Mouse (Mus musculus) kidney, adult 9 months (tissue): ENCODE results near the gene Tmod2.
"Not testable (repeated sequence)": the region's sequence is repeated elsewhere in the genome, so short reads cannot be mapped to it uniquely, and the experiment has no call there.

Experiments
- DNase-seq: peaks from one replicate; pipeline ENCODE4 v3.0.0; 2022

The Tmod2 gene

DNA sequence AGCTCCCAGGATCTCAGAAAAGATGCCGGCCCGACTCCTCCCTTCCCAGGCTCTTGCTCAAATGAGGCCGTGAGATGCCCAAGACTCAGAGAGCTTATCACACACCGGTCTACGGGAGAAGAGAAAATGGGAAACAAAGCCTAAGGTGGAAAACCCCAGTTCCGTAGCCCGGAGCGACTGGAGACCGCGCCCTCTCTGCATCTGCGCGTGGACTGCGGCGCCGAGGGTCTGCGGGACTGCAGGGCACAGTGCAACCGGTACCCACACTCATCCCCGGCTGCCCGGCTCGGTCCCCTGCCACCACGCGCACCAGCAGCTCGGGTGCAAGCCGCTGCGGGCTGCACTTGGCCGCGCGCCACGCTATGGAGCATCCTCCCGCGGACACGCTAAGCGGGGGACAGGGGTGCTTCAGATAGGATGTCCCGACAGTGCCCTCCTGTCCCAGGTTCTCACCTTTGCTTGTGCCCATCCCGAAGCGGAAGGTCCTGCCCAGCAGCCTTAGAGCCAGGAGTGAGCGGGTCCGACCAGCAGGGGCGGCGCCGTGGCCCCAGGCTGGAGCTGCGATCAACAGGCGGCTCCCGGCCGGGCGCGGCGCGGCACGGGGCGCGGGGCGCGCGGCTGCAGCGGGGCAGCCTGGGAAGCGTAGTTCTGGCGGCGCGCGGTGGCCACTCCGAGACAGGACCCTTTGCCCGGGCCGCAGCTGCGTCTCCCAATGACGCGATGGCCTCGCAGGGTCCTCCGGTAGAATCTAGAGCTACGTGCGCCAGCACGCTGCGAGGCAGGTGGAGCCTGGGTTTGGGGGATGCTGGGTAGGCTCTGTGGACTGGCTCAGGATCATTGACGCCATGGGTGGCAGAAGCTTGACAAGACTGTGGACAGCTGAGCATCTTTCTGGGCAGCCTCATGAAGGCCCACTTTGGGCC is at the start of gene Tmod2:
TSS of gene Tmod2 (minus strand) at position 755 of the 923 bp plus-strand sequence.
- no peak for DNase-seq

DNA sequence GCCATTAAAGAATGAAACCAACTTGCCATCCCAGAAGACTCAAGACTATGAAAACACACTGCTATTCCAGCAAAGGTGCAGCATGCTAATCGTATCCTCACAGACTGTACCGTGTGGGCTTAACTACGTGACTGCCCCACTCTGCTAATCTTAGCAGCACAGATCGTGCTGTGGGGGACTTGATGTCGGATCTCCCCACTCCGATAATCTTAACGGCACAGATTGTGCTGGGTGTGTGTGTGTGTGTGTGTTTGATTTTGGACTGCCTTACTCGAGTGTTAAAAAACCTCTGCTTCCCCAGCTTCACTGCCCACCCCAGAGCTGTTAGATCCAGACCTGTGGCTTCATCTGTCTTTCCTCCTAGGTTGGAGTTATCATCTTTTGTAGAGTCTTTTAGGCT is 49.8 kb upstream of the Tmod2 start:
- no peak for DNase-seq

DNA sequence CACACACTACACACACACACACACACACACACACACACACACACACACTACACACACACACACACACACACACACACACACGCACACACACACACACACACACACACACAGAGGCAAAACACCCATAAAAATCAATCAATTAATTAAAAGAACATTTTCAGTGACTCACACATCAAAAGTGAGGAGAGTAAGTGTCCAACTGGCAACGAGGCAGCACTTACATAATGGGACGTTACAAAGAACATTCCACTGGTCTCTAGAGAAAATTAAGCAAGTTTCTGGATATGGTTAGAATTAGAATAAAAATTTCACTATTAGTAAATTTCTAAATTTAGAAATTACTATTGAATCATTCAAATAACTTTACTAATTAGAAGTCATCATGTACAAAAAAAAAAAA is 45.3 kb upstream of the Tmod2 start:
- not testable (repeated sequence) for DNase-seq

DNA sequence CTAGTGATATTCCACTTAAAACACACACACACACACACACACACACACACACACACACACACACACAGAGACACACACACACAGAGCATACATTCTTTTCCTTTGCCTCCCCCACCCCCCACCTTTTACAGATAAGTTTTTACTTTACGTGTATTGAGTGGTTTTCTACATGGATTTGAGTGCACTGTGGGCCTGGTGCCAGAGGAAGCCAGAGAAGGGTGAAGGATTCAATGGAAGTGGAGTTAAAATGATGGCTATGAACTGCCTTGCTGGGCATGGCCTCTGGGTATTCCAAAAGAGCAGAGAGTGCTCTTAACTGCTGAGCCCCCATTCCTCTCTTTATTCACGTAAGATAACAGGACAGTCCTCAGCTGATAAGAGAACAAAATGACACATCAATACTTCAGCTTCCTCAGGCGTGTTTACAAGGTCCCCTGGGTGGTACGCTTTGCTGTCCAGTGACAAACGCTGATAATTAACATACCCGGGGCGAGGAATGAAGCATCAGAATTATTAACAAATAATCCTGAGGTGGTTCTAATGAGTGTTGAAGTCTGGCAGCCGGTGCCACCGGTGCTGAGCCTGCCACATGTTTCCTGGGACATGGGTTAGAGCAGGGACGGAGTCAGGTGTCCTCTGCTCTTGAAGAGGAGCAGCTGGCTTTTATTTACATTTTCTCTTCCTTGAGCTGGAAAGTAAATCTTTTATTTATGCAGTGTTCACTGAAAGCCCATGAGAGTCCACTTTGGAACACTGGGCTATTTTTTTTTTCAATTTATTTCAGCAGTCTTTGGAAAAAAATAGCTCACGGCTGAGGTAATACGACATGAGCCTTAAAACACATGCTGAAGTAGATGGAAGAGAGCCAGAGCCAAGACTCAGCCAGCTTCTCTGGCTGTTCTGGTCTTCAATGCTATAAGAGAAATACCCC is 43.1 kb upstream of the Tmod2 start:
- no peak for DNase-seq

DNA sequence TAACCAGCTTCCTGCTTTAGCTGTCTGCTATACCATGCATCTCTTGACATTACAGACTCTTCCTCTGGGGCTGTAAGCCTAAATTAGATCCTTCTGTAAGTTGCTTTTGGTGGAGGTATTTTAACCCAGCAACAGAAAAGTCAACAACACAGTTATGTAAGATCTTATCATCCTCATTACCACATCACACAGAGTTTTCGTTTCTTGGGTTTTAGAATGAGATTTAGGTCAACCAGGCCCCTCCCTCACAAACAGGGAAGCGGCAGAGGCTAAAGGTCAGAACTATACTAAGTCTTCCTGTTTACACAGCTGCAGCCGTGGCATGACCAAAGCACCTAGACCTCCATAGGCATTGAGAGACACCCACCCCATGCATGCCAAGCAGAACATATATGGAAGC is 34.3 kb upstream of the Tmod2 start:
- DNase-seq: no peak

DNA sequence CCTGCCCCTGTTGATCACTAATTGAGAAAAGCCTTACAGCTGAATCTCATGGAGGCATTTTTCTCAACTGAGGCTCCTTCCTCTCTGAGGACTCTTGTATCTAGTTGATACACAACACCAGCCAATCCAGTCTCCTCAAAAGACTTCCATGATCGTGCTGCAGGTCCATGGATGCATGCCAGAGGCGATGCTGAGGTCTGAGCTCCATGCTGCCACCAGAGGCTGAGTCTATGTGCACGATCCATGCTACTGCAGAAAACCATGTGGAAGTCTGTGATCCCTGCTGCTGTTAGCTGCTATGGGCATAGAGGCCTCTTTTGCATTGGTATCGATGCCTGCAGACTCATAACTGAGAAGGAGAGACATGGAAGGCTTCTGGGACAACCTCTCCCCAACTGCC is 23.1 kb upstream of the Tmod2 start:
- no peak for DNase-seq

DNA sequence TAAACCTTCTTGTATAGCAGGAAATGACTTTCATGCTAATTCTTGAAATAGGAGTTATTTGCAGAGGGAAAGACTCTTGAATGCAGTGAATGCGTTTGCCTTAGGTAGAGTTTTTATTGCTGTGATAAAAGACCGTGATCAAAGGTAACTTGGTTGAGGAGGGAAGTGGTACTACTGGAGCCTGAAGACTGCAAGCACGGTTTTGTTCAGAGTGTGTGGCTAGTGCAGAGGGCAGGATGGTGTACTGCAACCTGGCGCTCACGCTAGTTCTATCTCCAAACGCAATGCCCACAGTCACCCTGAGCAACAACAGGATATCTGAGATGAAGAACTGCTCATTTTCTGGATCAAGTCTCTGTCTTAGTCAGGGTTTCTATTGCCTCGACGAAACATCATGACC is 22.5 kb upstream of the Tmod2 start:
- no peak for DNase-seq

DNA sequence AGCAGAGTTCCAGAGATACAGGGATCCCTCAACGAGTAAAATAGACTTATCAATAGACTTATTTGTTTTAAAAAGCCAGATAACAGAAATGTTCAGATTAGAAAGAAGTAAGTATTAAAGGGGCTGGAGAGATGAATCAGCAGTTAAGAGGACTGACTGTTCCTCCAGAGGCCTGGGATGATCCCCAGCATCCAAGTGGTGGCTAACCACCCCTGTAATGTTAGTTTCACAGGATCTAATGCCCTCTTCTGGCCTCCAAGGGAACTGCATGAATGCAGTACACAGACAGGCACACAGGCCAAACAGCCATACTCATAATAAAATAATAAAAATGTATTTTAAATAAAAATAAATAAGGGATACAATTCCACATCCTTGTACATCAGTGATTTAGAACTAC is 21.8 kb upstream of the Tmod2 start:
- no peak for DNase-seq

DNA sequence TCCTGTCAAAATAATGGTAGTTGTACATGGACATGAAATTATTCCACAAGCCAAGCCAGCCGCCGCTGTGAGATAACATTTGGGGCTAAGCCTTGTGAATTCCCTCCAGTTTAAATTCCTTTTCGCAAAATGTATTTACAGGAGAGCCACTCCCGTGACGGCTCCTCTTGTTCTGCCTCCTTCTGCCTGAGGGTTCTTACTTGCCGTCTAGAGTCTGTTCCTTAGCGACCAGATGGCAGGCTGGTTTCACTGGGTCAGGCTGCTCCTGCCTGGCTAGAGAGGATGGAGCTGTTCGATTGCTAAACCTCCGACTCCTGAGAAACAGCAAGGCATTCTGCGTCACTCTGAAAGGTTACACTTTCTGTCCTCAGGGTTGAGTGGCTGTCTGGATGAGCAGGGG is 21.0 kb upstream of the Tmod2 start:
- no peak for DNase-seq

DNA sequence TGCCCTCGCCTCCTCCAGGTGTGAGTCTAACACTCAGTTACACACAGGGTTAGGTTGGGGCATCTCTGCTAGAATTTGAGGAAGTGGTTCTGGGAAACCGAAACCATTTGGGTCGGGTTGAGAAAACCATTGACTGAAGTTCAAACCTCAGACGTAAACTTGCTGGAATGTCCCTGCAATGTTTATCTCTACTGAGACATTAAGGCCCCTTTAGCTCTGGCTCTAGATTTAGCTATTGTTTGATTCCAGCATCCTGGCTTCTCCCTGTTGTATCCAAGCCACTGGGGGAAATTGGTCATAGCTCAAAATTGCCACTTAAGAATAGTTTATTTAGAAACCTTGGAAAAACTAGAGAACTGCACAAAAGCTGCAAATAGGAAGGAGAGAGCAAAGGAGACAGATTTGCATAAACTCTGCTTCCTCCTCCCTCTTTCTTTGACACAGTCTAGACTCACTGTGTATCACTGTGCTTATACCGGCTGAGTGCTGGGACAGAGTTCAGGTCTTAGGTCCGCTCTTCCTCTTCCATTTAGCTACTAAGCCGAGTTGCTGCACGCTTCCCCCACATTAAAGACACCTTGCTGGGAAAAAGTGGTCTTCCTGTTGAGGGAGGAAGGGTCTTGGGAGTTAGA is 19.8 kb upstream of the Tmod2 start:
- DNase-seq: no peak

DNA sequence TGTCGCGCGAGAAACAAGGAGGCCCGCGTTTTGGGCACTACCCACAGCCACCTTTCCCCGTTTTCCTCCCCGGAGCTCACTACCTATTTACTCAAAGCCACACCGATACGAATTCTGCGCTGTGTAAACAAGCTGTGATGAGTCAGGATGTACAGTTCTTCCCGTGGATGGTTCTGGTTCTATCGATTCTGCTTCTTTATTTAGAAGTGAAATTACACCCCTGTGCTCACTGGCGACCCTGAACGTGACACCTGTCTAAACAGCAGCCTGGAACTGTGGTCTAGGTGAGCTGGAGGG is 15.1 kb upstream of the Tmod2 start:
- DNase-seq: no peak

DNA sequence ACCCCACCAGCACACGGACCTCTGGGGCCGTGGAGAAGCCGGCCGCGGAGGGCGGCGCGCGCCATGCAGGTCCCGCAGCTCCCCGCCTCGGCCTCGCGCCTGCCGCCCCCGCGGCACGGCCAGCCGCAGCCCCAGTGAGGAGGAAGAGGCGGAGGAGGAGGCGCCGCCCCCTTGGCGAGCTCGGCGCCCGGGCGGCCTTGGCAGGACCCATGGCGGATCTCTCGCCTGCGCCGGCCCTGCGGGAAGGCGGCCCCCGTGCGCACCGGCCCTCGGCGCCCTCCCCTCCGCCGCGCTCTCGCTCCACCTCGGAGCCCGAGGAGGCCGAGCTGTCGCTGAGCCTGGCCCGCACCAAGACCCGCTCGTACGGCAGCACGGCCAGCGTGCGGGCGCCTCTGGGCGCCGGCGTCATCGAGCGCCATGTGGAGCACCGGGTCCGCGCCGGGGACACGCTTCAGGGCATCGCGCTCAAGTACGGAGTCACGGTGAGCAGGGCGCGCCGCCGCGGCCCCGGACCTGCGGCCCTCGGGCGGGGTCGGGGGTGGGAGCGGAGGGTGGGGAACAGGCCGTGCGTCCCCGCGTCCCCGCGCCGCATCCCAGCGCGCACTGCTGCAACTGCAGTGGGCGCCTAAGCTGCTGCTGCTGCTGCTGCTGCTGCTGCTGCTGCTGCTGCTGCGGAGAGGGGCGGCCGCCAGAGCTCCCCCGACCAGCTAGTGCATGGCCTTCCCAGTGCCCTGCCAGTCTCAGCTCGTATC is 14.6 kb upstream of the Tmod2 start, which contains the start of gene Lysmd2:
TSS of gene Lysmd2 (plus strand) at position 186 of the 752 bp plus-strand sequence.
- DNase-seq: peak; percentile 12

DNA sequence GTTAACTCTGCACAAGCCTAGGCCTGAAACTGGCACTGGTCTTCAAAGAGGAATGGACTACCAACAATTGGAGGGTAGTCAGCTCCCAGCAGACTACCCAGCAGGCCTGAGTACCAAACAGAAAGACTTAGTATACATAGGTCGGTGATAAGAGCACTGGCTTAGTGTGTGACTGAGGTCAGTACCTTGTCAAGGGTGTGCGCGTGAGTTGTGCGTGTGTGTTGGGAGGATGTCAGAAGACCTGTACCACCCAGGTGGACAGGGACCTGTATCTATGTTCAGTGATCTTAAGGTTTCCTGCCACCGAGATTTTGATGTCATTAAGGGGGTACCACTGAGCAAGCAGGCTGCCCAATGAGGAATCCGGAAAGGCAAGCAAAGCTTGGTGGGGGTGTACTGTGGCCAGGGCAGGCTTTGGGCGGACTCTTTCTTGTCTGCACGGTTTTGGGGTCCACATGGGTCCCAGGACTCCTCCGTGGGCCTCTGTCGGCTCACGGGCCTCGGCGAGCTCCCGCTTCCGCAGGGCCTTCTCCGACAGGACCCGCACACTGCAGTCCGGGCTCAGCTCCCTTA is 13.9 kb upstream of the Tmod2 start:
- DNase-seq: no peak

DNA sequence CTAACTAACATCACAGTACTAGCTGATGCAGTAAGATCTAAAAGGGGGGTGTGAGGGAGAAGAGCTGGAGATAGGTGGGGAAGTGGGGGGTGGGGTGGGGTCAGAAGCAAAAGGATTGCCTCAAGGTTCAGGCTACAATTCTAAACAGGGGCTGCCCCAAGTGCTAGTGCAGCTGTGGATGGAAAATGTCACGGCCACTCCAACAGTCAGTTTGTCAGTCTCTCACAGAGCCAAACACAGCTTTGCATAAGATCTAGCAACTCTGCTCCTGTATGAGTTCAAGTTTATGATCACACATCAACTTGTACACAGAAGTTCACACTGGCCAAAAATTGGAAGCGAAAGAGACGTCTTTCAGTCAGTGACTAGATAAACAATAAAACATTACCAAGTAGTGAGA is 10.3 kb upstream of the Tmod2 start:
- no peak for DNase-seq

DNA sequence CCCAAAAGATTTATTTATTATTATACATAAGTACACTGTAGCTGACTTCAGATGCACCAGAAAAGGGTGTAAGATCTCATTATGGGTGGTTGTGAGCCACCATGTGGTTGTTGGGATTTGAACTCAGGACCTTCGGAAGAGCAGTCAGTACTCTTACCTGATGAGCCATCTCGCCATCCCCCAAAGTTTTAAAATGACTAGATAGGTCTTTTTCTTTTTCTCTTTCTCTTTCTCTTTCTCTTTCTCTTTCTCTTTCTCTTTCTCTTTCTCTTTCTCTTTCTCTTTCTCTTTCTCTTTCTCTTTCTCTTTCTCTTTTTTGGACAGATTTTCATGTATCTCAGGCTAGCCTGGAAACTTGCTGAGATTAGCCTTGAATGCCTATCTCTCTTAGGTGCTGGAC is 8.6 kb upstream of the Tmod2 start:
- not testable (repeated sequence) for DNase-seq

DNA sequence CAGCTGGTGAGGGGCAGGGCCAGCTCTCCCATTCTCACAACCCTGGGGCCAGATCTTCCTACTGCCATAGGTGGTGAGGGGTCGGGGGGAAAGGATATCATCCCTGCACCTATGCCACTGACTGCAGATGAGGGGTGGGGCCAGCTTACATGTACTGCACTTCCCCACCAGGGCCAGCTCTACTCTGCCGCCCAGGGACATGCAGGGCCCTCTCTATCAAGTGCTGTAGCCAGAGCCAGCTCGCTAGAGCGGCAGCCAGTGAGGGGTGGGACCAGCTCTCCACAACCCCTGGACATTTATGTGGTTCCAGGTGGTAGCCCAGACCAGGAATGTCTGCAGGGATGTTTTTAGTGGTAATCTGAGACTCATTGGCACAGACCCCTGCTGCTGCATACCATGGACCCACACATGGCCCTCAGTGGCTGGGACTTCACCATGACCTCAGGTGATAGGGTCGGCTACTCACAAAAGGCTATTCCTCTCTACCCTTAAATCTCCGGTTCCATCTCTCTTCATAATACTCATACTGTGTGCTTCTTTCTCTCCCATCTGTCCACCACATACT is 7.8 kb upstream of the Tmod2 start:
- DNase-seq: no peak

DNA sequence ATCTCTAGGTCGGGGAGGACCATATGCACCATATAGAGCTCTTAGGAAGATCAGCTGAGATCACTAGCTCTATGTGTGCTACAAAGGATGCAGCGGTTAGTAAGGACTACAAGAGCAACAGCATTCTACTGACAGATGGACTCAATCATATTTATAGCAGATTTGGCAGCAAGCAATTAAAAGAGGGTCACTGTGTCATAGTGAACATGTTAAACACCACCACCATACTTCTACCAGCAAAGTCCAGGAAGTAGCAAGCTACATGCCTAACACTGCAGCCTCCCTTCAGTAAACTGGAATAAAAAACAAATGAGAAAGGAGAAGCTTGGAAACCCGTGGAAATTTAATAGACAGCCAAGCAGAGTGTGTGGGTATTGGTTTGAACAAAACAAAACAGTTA is 5.4 kb upstream of the Tmod2 start:
- DNase-seq: no peak

DNA sequence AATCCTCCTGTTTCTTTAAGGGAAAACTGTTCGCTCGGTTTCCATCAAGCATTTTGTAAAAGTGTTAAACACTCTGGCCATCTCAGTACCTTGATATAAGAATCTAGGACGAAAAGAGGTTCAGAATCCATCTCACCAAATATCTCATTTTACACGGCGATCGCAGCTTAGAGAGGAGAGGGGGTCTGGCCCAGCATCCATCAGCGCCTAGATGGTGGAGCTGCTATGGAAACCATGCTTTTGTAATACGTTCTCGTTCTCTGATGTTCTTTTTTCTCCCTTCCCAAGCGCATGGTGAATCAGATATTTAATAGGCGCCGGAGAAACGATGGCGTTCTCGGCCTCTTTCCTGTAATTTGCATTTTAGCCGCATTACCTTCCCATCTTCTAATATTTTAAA is 1.2 kb downstream of the Tmod2 start:
- DNase-seq: no peak

DNA sequence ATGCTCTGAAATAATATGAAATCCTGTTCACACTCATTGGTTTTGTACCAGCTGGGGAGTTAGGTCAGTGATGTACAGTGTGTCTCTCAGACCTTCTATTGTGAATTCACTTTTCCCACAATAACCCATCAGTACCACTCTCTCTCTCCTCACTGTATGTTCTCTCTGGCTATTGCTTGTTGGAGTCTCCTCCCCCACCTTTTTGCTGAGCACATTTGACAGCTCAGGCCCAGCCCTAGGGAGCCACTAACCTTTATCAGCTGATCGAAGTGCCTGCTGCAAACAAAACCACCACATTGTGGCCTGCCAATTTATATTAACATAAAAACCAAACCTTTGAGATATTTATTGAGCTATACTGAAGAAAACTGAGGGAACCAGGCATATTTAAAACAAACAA is 1.6 kb downstream of the Tmod2 start:
- no peak for DNase-seq

DNA sequence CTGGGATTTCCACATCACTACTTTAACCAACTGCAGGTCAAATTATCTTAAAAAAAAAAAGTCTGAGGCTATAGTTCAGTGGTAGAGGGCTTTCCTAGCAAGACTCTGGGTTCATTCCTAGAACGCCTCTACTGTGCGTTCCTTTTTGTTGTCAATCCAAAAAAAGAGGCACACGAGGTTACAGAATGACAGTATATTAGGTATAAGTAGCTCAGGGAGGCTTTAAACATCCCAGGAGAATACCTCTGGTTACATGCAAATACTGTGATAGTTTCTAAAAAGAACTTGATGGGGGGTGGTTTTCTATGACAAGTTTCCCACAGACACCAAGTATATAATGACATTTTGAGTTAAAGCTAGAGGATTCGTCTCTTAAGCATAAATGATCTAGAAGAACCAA is 3.6 kb downstream of the Tmod2 start:
- no peak for DNase-seq

DNA sequence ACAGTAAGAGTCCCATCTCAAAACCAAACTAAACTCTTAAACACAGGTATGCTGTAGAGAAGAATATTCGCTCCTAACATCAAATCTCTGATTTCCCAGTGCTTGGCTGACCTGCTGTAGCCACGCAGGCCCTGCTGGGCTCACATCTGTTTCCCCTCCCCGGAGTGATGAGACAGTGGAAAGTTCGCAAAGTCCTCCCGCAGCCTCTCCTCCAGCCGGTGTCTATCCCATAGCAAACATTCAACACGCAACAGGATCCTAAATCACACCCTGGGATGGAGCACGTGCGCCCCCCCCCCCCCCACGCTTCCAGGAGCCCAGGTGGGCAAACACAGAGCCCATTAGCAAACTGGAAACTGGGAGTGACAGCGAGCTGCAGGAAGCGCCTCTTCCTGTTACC is 9.6 kb downstream of the Tmod2 start:
- no peak for DNase-seq
